Mouse (Mus musculus) MEL (cell line): ENCODE results near the gene Raver1.

Experiments
- CTCF ChIP-seq, 3 experiments: IDR thresholded peaks in 2 of 3; conservative IDR thresholded peaks in 1 of 3; 2 replicates each; pipeline ENCODE4 v1.5.1; 2011 to 2012; ENCODE audit warnings: low read length in 3 of 3, low read depth in 2 of 3, mild to moderate bottlenecking in 2 of 3, improper control_type of control experiment in 1 of 3, inconsistent platforms in 1 of 3, mixed read lengths in 1 of 3, moderate library complexity in 1 of 3; ENCODE audit not compliant: control insufficient read depth in 1 of 3, insufficient read depth in 1 of 3, poor library complexity in 1 of 3, severe bottlenecking in 1 of 3
- EP300 ChIP-seq, 2 experiments: IDR thresholded peaks; 2 replicates each; pipeline ENCODE4 v1.6.1; 2011; ENCODE audit warnings: improper control_type of control experiment in 2 of 2, low read length in 2 of 2, low read depth in 1 of 2, mild to moderate bottlenecking in 1 of 2
- JUND ChIP-seq: IDR thresholded peaks from 2 replicates; pipeline ENCODE4 v1.6.1; 2011; ENCODE audit warnings: low read depth, mild to moderate bottlenecking, improper control_type of control experiment, low read length
- SMC3 ChIP-seq: IDR thresholded peaks from 2 replicates; pipeline ENCODE4 v1.6.1; 2011; ENCODE audit warnings: low read depth, low read length, improper control_type of control experiment

- no peak for TF ChIP-seq EP300 (IDR thresholded peaks at IDR 0.05; ENCODE audit: low read depth in 1 of 2, low read length in 2 of 2)
- TF ChIP-seq JUND: no peak
- TF ChIP-seq SMC3: no peak
- TF ChIP-seq CTCF (IDR thresholded peaks at IDR 0.05 in 2 of 3, conservative IDR thresholded peaks at IDR 0.05 in 1 of 3; ENCODE audit: control insufficient read depth in 1 of 3, insufficient read depth in 1 of 3, low read depth in 2 of 3, low read length in 3 of 3, poor library complexity in 1 of 3, severe bottlenecking in 1 of 3): no peak
These were observed 33.9 kb upstream of the Raver1 start for GRCm38 (mm10) chr9:21125502-21126258.
